ENCODE assay signal across 18 mouse cellular contexts in the genomic region with DNA sequence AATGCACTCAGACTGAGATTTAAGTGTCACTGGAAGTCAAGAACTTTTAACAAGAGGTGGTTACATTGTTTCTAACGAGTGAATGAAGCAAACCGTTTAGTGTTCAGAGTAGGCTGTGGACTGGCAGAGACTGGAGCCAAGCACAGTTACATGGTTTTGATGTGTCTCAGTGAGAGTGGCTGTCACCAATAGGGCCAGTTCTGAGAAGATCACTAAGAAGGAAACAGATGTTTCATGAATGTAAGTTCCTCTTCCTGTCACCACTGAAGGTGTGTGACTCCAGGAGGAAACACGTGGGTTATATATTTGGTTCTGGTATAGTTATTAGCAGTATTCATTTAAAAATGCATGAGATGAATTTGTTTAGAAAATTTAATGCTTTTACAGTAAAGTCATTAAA.
DNase-seq lines count a peak whose midpoint lies in the region; ATAC-seq lines count a peak whose summit lies in the region.
"Had no signal": no experiment of that assay in that cellular context is flagged by ENCODE, and none has a peak within 500 bp of the region (broad histone marks: within the 10 kb centered on the region; RNA-seq: fewer than 3 reads in every experiment).

No protein-coding gene starts in this region.

- DNase-seq in kidney, postnatal 10 days = no peak
- peak; percentile 5 for DNase-seq in CD4-positive, CD25-positive, alpha-beta regulatory T cell, adult 2 months (ENCODE audit: low read depth, low spot score)
- DNase-seq in embryonic facial prominence, embryonic 14.5 days (ENCODE audit: low spot score) = no peak
- peak; percentile 14 for DNase-seq in naive thymus-derived CD4-positive, alpha-beta T cell, adult 2 months (ENCODE audit: low read depth)
- DNase-seq in thymus, postnatal 4 days = no peak
- DNase-seq in ovary, postnatal 36 days (ENCODE audit: low spot score) = no peak
- DNase-seq: cerebellum, adult 8-10 months; forebrain, postnatal 0 days; layer of hippocampus, adult 9-11 months; liver, embryonic 13.5 days; midbrain, embryonic 14.5 days; right cerebral cortex, postnatal 25 days had no signal

- no peak overlapping the region; the same call in 1 of the 2 replicates for H3K27ac ChIP-seq in kidney, embryonic 16.5 days (ENCODE audit: low read length)
- H3K27ac ChIP-seq in embryonic facial prominence, embryonic 14.5 days (replicated peaks; ENCODE audit: low read depth, low read length) = no peak overlapping the region
- H3K27ac ChIP-seq: forebrain, embryonic 10.5 days; hindbrain, embryonic 12.5 days; left cerebral cortex, adult 2 months; liver, embryonic 13.5 days had no signal

- peaks cover 1% of the 10 kb centered on the region; the same call in 1 of the 2 replicates for H3K9me3 ChIP-seq in kidney, embryonic 16.5 days (ENCODE audit: low read length)
- no peaks in the 10 kb centered on the region for H3K9me3 ChIP-seq in embryonic facial prominence, embryonic 14.5 days (ENCODE audit: control insufficient read depth, low read length)
- H3K9me3 ChIP-seq: forebrain, embryonic 10.5 days; hindbrain, embryonic 12.5 days; liver, embryonic 13.5 days had no signal

- peak; percentile 59; the same call in 1 of the 2 replicates for ATAC-seq in kidney, embryonic 16.5 days (ENCODE audit: low FRiP score, low TSS enrichment)
- ATAC-seq in embryonic facial prominence, embryonic 14.5 days (ENCODE audit: low read depth) = no peak
- ATAC-seq: forebrain, postnatal 0 days had no signal

- H3K4me2 ChIP-seq in kidney, embryonic 16.5 days (replicated peaks; ENCODE audit: low read depth, low read length) = no peak overlapping the region
- 0 out of 2 replicates have a peak overlapping the region, but pooled peaks have one; percentile 10 for H3K4me2 ChIP-seq in embryonic facial prominence, embryonic 14.5 days (ENCODE audit: low read depth, low read length)
- H3K4me2 ChIP-seq: hindbrain, embryonic 12.5 days; liver, embryonic 13.5 days had no signal

- H3K36me3 ChIP-seq in kidney, embryonic 16.5 days (ENCODE audit: insufficient read depth, low read length) = no peaks in the 10 kb centered on the region
- no peaks in the 10 kb centered on the region for H3K36me3 ChIP-seq in embryonic facial prominence, embryonic 14.5 days (ENCODE audit: control insufficient read depth, insufficient read depth, low read length)
- H3K36me3 ChIP-seq: forebrain, embryonic 10.5 days; hindbrain, embryonic 12.5 days; liver, embryonic 13.5 days had no signal

- WGBS in kidney, embryonic 16.5 days = 46% methylated on average over 3 of the region's 3 CpGs
- WGBS in embryonic facial prominence, embryonic 14.5 days = 49% methylated on average over 3 of the region's 3 CpGs

- H3K9ac ChIP-seq in kidney, embryonic 16.5 days (replicated peaks; ENCODE audit: low read length) = no peak overlapping the region
- H3K9ac ChIP-seq in embryonic facial prominence, embryonic 14.5 days (ENCODE audit: low read depth, low read length) = no peak overlapping the region
- H3K9ac ChIP-seq: forebrain, postnatal 0 days; hindbrain, embryonic 12.5 days; liver, embryonic 13.5 days had no signal

- no peak overlapping the region for H3K4me3 ChIP-seq in kidney, embryonic 16.5 days (ENCODE audit: low read length)
- H3K4me3 ChIP-seq in embryonic facial prominence, embryonic 14.5 days (ENCODE audit: low read depth, low read length) = no peak overlapping the region
- H3K4me3 ChIP-seq: forebrain, embryonic 10.5 days; hindbrain, embryonic 12.5 days; left cerebral cortex, adult 2 months; liver, embryonic 13.5 days; megakaryocyte, embryonic 14.5 days had no signal

- peaks cover 13% of the 10 kb centered on the region for H3K4me1 ChIP-seq in kidney, embryonic 16.5 days (ENCODE audit: insufficient read depth, low read length)
- H3K4me1 ChIP-seq in embryonic facial prominence, embryonic 14.5 days (ENCODE audit: control insufficient read depth, insufficient read depth, low read length) = peaks cover 14% of the 10 kb centered on the region
- H3K4me1 ChIP-seq: forebrain, embryonic 10.5 days; hindbrain, embryonic 12.5 days; liver, embryonic 13.5 days had no signal

- H3K27me3 ChIP-seq in kidney, embryonic 16.5 days (ENCODE audit: insufficient read depth, low read length) = no peaks in the 10 kb centered on the region
- no peaks in the 10 kb centered on the region for H3K27me3 ChIP-seq in embryonic facial prominence, embryonic 14.5 days (replicated peaks; ENCODE audit: control insufficient read depth, insufficient read depth, low read length)
- H3K27me3 ChIP-seq: CH12.LX; hindbrain, embryonic 12.5 days; liver, embryonic 13.5 days; megakaryocyte, embryonic 14.5 days had no signal

Comparison
In these comparisons a context has a peak if more than half of its experiments do, and no peak if none do; other contexts are left out.
1. DNase-seq: peak in CD4-positive, CD25-positive, alpha-beta regulatory T cell, adult 2 months (single experiment) and naive thymus-derived CD4-positive, alpha-beta T cell, adult 2 months (single experiment); none in kidney, postnatal 10 days (single experiment), embryonic facial prominence, embryonic 14.5 days (single experiment), thymus, postnatal 4 days (single experiment) and ovary, postnatal 36 days (single experiment).